Mouse (Mus musculus) spleen, adult 2 months (tissue): Measurements from ENCODE around the gene Tmem59. TPM values are rescaled to one million over a fixed set of nuclear protein-coding genes. Genes with fewer than 3 reads are reported as not detected.

Source experiments
- DNase-seq, 2 experiments: peaks; one replicate each; pipeline versions ENCODE4 v3.0.0 to v3.0.0-alpha.2; 2012 to 2021; ENCODE audit warnings: low spot score in 2 of 2, low read depth in 1 of 2
- H3K27ac ChIP-seq: fragments of 200-500 bp; 2 replicates; pipeline ENCODE4 v1.5.1; 2012; ENCODE audit warnings: low read length, inconsistent platforms; ENCODE audit not compliant: insufficient read depth
- H3K27me3 ChIP-seq: fragments of 200-500 bp; 2 replicates; pipeline ENCODE4 v1.6.1; 2012; ENCODE audit warnings: mild to moderate bottlenecking, moderate library complexity, low read length, inconsistent platforms; ENCODE audit not compliant: control insufficient read depth, insufficient read depth
- H3K36me3 ChIP-seq: fragments of 200-500 bp; 2 replicates; pipeline ENCODE4 v1.6.1; 2012; ENCODE audit warnings: mild to moderate bottlenecking, low read length, inconsistent platforms; ENCODE audit not compliant: control insufficient read depth, insufficient read depth
- H3K4me1 ChIP-seq: fragments of 200-500 bp; 2 replicates; pipeline ENCODE4 v1.6.1; 2011; ENCODE audit warnings: inconsistent platforms; ENCODE audit not compliant: control insufficient read depth, insufficient read depth, insufficient read length
- H3K4me3 ChIP-seq: fragments of 200-500 bp; 2 replicates; pipeline ENCODE4 v1.5.1; 2011; ENCODE audit warnings: mild to moderate bottlenecking, inconsistent platforms; ENCODE audit not compliant: insufficient read depth, insufficient read length; ENCODE audit errors: extremely low read depth
- CTCF ChIP-seq: fragments of 200-500 bp; IDR thresholded peaks from 2 replicates; pipeline ENCODE4 v1.5.1; 2011; ENCODE audit warnings: mild to moderate bottlenecking, inconsistent platforms; ENCODE audit not compliant: insufficient read depth, insufficient read length, insufficient replicate concordance; ENCODE audit errors: extremely low read depth
- POLR2A ChIP-seq: fragments of 200-500 bp; IDR thresholded peaks from 2 replicates; pipeline ENCODE4 v1.6.1; 2011; ENCODE audit warnings: low read depth, low read length, inconsistent platforms
- WGBS: fragments of 180-500 bp; shearing (Covaris S2); methylation state at CpG from one replicate; pipeline ENCODE4 v1.1.7; 2018; 5-methylcytosine and 5-hydroxymethylcytosine counted together
- polyA plus RNA-seq: library from polyadenylated mRNA; depleted of rRNA; stranded (reverse); fragments of >200 nt; gene quantifications from 2 replicates; pipeline ENCODE4 v1.2.3, GENCODE M21; 2012; rRNA removed

The Tmem59 gene
- 97.7 and 116 TPM in 2 replicates for polyA plus RNA-seq

DNA sequence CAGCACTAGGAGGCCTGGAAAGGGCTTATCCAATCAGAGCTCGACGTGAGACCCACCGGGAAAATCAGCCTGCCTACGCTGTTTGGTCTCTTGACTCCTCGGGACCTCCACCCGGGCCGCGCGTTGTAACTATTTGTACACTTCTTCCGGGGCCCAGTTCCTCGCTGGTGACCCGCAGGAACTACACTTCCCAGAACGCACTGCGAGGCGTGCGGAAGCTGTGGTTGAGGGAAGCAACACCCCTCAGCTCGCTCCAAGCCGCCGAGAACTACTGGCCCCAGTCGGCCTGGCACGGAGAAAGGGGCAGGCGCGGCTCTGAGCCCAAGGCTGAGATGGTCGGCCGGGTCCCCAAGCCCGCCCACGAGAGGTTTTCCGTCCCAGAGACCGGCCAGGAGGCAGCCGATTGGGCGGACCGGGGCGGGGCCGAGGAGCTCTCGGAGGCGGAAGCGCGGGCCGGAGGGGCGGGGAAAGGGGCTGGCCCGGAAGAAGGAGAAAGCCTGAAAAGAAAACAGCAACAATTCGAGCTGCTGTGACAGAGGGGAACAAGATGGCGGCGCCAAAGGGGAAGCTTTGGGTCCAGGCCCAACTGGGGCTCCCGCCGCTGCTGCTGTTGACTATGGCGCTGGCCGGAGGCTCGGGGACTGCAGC, at the start of gene Tmem59:
Gene Tmem59, plus strand, starts transcription at position 218 of the 648 bp plus-strand sequence.
- H3K4me3 ChIP-seq: peak within 1 kb of the TSS; percentile 92
- WGBS: under 1% methylated on average over 48 of the region's 49 CpGs
- peaks cover 7% of the 10 kb centered on the region; the same call in 1 of the 2 replicates for H3K36me3 ChIP-seq
- H3K27ac ChIP-seq: peak within 1 kb of the TSS; percentile 100
- TF ChIP-seq CTCF (no peak), POLR2A (peak; percentile 64)
- H3K4me1 ChIP-seq: peaks cover 12% of the 10 kb centered on the region
- H3K27me3 ChIP-seq: no peaks in the 10 kb centered on the region
- peak; percentile 90 to 93 for DNase-seq

DNA sequence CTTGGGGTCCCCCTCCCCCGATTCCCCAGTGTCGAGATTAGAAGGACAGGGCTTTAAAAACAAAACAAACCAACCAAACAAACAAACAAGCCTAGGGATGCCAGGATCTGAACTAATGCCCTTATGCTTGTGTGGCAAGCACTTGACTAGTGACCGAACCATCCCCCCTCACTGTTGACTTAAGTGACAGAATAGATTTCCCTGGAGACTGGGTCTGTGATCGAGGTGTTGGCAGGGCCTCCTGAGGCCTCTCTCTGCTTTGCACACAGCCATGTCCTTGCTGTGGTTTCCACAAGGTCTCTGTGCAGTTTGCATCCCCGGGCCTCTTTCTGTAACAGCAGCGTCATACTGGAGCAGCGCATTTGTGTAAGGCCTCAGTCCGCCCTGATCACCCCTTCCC, 48.8 kb upstream of the Tmem59 start:
- Histone ChIP-seq H3K27me3 (no peaks in the 10 kb centered on the region), H3K4me3 (no peak overlapping the region), H3K36me3 (no peaks in the 10 kb centered on the region), H3K27ac (no peak overlapping the region), H3K4me1 (no peaks in the 10 kb centered on the region)
- DNase-seq: no peak
- 72% methylated on average over 8 of the region's 8 CpGs for WGBS
- TF ChIP-seq POLR2A: no peak
- TF ChIP-seq CTCF: no peak

DNA sequence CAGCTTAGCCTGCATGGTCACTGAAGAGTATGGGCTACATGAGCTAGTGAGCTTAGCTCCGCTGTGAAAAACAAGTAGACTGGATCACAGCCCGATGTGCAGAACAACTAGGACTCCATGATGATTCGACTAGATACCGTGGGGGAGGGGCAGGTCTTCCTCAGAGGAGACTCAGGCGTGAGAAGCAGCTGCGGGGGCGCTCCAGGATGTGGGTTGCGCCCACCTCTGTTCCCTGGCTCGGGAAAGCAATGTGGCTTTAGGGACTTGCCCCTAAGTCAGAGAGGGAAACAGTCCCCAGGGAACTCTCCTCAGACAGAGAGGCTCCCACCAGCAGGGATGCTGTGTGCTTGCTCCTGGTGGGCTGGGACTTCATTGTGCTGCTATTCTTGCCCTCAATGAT, 47.7 kb upstream of the Tmem59 start:
- Histone ChIP-seq H3K36me3 (no peaks in the 10 kb centered on the region), H3K27me3 (no peaks in the 10 kb centered on the region), H3K4me1 (no peaks in the 10 kb centered on the region), H3K27ac (no peak overlapping the region), H3K4me3 (no peak overlapping the region)
- no peak for TF ChIP-seq POLR2A
- no peak for TF ChIP-seq CTCF
- WGBS: 31% methylated on average over 9 of the region's 9 CpGs
- no peak for DNase-seq

DNA sequence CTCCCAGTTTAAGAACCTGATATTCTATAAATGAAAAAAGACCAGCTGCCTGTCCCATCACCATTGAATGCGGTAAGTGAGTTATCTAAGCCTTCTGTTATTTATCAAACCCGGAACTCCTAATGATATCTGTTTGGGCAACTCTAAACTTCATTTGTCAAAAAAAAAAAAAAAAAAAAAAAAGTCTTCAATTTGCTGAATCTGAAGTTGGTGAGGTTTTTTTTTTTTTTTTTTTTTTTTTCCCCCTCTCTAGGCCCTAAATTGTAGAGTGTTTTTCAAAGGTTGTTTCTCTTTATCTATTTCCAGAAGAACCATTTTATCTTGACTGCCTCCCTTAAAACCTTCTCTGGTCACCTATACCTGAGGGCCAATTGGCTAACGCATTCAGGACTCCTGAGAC, 43.3 kb upstream of the Tmem59 start:
- no peak overlapping the region for H3K27ac ChIP-seq
- no peaks in the 10 kb centered on the region for H3K4me1 ChIP-seq
- no peaks in the 10 kb centered on the region for H3K27me3 ChIP-seq
- TF ChIP-seq CTCF (no peak), POLR2A (no peak)
- 87% methylated on average over 3 of the region's 3 CpGs for WGBS
- H3K36me3 ChIP-seq: peaks cover 8% of the 10 kb centered on the region
- H3K4me3 ChIP-seq: no peak overlapping the region
- no peak for DNase-seq

DNA sequence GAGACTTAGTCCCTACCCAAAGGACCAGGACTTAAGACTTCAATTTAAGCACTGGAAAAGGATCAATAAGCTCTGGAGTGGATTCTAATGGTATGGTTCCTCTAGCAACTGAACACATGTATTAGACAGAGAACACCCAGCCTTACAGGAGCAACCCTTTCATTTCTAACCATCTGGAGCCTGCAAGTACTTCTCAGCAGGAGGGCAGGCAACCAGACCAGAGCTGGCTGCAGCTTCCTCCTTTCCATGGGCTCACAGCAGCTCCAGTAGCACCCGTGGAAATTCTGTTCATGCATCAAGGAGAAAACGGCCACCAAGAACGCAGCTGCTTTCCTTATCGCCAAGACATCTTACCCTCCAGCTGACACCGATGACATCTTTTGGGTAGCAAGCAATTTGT, 42.5 kb upstream of the Tmem59 start:
- 58% methylated on average over 5 of the region's 5 CpGs for WGBS
- DNase-seq: no peak

DNA sequence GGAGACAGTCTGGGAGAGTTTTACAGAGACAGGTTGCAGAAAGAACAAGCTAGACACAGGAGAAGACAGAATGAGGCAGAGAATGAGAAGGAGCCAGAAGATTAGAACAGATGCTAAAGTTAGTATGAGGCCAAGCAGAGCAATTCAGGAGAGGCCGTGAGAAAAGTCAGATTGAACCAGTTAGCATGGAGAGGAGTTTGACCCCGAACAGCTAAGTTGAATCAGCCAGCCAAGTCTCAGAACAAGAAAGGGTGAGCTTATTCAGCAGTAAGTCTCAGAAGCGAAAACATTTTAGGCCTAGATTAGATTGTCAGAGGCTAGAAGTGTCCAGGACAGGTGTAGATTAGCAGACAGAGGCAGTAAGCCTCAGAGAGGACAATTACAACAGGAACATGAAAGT, 41.7 kb upstream of the Tmem59 start:
- no peaks in the 10 kb centered on the region for H3K4me1 ChIP-seq
- H3K27me3 ChIP-seq: no peaks in the 10 kb centered on the region
- no peak overlapping the region for H3K4me3 ChIP-seq
- WGBS: 84% methylated on average over 3 of the region's 3 CpGs
- H3K36me3 ChIP-seq: peaks cover 8% of the 10 kb centered on the region
- no peak for TF ChIP-seq POLR2A
- no peak for TF ChIP-seq CTCF
- no peak for DNase-seq
- H3K27ac ChIP-seq: no peak overlapping the region

More for the DNA sequence above, 42.5 kb upstream of the Tmem59 start:
- Histone ChIP-seq H3K27me3 (no peaks in the 10 kb centered on the region), H3K27ac (no peak overlapping the region), H3K36me3 (peaks cover 8% of the 10 kb centered on the region), H3K4me1 (no peaks in the 10 kb centered on the region), H3K4me3 (no peak overlapping the region)
- no peak for TF ChIP-seq CTCF
- TF ChIP-seq POLR2A: no peak
